Mouse (Mus musculus): ENCODE results near the gene Dnajb3. TPM values are rescaled to one million over a fixed set of nuclear protein-coding genes. Genes with fewer than 3 reads are reported as not detected.

The Dnajb3 gene
- total RNA-seq (2017): not detected in 2 replicates

DNA sequence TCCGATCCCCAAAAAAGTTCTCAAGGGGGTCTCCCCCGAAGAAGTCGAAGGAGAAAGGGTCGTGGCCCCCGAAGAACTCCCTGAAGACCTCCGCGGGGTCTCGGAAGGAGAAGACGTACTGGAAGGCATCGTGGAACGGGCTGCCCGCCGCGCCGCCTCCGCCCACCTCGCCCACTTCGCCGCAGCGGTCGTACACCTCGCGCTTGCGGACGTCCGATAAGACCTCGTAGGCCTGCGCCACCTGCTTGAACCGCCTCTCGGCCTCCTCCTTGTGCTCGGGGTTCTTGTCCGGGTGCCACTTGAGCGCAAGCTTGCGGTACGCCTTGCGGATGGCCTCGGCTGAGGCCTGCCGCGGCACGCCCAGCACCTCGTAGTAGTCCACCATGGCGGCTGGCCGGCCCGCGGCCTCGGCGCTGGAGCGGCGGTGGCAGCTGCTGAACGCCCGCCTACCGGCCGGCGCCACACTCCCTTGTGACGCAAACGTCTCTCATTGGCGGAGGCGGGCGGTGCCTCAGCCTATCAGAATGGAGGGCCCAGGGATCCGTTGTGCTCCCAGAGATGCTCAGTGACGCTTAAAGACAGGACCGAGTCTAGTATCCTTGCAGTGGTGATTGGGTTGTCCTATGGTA, at the start of gene Dnajb3:
Dnajb3 (minus strand) TSS at position 489 of the 629 bp plus-strand sequence.
- ATAC-seq (ENCODE audit: extremely low read depth, insufficient number of reproducible peaks, low FRiP score, poor library complexity, severe bottlenecking): no peak

DNA sequence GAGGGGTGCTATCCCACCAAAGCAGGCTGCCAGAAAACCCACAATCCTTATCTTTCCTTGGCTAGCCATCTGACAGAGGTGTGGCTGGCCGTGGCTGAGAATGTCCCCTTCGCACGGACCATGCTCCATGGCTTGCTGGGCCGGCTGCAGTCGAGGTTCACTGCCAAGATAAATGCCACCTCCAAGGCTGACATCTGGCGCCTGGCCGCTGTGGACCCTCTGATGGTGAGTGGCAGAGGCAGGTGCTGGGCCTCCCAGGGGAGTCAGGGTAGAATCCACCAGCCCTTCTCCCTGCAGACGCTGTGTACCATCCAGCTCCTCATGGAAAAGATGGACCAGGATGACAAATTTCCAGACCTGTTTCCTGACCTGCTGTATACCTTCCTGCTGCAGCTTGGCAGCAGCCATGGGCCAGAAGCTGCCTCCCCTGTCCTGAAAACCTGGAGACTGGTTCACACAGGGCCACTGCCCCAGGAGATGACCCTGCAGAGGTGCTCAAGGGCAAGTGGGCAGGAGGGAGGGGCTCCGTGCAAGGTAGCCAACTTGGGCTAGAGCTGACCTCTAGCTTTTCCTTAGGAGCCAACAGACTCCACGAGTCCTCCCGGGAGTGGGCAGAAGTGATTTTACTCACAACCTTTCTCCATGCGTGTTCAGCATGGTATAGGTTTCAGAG, 49.3 kb upstream of the Dnajb3 start:
- no peak for ATAC-seq (ENCODE audit: extremely low read depth, insufficient number of reproducible peaks, low FRiP score, poor library complexity, severe bottlenecking)

DNA sequence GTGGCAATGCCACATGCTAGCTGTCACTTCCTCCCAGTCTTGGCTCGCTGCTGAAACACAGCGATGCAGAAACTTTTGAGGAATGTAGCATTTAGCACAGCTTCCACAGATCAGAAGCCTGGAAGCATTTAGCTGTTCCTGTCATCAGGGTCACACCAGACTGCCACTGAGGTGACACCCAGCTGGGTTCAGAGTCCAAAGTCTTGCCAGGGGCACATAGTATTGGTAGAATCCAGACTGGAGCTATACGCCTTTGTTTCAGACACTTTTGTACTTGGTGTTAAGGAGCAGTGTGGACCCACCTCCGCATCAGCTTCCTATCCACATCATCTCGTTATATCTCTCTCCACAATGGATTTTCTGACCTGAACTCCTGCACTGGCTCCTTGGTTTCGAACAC, 48.0 kb upstream of the Dnajb3 start:
- peak; percentile 3; the same call in 1 of the 2 replicates for ATAC-seq (ENCODE audit: extremely low read depth, insufficient number of reproducible peaks, low FRiP score, poor library complexity, severe bottlenecking)

DNA sequence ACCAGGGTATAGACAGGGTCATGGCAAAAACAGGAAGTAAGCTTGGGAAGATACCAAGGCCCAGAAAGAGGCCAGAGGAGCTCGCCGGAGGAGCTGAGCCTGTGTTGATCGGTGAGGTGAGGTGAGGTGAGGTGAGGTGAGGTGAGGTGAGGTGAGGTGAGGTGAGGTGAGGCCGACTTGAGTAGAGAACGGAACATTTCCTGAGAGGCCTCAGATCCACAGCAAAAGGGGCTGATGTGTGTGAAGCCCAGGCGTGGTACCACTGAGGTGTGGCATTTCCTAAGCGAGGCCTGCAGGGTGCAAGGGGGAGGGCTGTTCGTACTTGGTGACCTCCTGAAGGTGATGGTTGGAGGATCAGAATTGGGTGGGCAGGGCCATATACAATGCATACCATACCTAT, 47.5 kb upstream of the Dnajb3 start:
- peak; percentile 4 for ATAC-seq (ENCODE audit: extremely low read depth, insufficient number of reproducible peaks, low FRiP score, poor library complexity, severe bottlenecking)

DNA sequence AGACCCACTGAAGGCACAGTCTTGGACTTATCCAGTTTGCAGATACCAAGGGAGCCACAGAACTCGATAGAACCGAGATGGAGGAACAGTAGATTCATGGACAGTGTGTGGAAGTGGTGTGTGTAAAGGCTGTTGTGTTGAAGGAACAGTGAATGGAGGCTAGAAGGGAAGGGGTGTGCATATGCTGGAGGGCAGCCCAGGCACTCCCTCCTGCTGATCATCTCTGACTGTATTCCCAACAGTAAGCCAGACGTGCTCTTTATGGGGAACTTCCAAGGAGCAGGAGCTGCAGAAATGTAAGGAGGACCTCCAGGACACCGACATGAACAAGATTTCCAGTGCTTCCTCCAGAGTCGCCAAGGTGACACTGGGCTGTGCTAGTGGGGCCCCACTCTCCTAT, 44.4 kb upstream of the Dnajb3 start:
- no peak for ATAC-seq (ENCODE audit: extremely low read depth, insufficient number of reproducible peaks, low FRiP score, poor library complexity, severe bottlenecking)

DNA sequence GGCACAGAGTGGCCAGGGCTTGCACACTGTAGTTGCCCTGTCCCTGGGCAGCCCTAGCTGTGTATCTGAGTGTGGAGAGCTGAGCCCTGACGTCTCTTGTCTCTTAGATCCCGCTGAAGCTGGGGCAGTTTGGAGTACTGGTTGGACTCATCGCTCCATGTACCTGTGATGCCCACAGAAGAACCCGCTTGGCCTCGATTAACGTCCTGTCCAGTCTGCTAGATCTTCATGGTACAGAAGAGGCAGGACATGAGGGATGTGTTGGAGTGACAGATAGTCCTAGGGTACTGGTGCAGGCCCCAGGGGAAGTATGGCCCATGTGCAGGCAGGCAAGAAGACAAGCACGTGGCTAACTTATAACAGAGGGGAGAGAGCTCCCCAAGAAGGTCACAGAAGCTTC, 44.0 kb upstream of the Dnajb3 start:
- no peak for ATAC-seq (ENCODE audit: extremely low read depth, insufficient number of reproducible peaks, low FRiP score, poor library complexity, severe bottlenecking)

DNA sequence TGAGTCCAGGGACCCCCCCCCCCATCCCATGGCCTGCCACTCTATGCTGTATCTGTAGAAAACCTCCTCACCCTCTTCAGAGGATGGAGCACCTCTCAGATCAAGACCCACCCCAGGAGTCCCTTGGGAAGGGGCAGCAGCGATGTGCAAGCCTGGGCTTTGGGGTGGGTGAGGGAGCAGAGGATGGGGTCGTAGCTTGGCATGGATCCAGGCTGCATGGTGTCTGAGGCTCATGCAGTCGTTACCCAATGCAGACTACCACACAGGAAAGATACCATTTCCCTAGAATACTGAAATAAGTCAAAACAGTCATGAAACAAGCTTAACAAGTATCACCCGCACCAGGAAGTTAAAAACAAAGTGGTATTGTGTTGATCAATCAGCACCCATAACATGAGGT, 43.1 kb upstream of the Dnajb3 start:
- ATAC-seq (ENCODE audit: extremely low read depth, insufficient number of reproducible peaks, low FRiP score, poor library complexity, severe bottlenecking): no peak

DNA sequence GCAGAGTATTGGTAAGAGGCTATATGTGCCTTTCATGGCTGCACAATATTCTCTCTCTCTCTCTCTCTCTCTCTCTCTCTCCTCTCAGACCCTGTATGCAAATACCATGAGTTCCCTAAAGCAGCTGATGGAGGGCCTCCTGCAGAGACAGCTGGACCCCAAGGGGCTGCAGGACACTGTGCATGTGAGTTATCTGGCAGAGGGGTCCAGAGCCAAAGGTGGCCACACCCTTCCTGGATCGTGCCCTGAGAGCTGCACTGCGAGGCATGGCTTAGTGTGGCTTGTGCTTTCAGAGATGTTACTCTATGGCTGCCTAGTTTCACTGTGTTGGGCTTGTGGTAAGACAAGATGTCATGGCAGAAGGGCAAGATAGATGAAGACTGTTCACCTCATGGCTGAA, 42.1 kb upstream of the Dnajb3 start:
- ATAC-seq (ENCODE audit: extremely low read depth, insufficient number of reproducible peaks, low FRiP score, poor library complexity, severe bottlenecking): no peak

DNA sequence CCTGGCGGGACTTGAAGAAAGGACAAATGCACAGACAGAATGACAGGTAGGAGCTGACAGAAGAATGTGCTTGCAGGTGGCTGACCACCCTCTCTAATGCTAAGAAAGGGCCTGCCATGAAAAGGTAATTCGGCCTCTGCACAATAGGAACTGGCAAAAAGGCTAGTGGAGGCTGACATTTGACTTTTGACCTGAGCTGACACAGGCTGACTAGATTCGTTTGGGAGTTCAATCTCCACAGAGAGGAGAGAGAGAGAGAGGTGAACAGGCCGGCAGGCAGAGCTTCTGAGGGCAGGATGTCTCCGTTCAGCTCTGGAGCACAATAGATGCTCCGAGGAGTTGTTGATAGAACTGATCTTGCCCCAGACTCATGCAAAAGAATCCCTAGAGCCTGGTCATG, 40.8 kb upstream of the Dnajb3 start:
- no peak for ATAC-seq (ENCODE audit: extremely low read depth, insufficient number of reproducible peaks, low FRiP score, poor library complexity, severe bottlenecking)

DNA sequence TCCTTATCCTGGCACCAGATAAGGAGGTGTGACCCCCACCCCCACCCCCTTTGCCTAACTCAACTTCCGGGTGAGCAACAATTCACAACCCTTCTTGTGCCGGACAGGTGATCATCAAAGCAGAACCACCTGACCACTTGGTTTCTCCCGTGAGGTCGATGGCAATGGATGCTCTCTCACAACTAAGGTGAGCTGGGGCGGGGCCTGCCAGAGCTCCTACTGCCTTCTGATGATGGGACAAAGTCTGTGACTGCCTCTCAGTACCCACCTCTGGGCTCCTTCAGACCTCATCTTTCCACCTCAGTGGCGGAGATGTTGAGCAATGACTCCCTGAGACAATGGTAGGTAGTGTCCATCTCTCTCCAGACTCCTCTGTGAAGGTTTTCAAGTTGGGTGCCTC, 40.3 kb upstream of the Dnajb3 start:
- no peak for ATAC-seq (ENCODE audit: extremely low read depth, insufficient number of reproducible peaks, low FRiP score, poor library complexity, severe bottlenecking)

DNA sequence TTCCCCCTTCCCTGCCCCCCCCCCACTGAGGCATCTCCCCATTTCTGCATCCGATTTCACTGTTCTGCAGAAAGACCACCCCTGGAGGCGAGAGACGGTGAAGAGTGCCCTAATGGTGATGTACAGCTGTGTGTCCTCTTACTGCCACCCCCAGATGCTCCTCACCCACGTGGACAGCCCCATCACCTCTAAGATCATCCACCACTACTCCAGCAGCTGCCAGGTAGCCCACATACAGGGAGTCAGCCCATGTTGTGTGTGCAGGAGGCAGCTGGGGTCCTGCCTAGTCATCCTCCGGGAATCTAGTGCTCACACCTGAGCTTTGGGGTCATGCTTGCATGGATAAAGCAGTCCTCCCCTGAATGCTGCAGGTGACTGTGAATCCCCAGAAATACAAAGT, 38.3 kb upstream of the Dnajb3 start:
- ATAC-seq (ENCODE audit: extremely low read depth, insufficient number of reproducible peaks, low FRiP score, poor library complexity, severe bottlenecking): no peak

DNA sequence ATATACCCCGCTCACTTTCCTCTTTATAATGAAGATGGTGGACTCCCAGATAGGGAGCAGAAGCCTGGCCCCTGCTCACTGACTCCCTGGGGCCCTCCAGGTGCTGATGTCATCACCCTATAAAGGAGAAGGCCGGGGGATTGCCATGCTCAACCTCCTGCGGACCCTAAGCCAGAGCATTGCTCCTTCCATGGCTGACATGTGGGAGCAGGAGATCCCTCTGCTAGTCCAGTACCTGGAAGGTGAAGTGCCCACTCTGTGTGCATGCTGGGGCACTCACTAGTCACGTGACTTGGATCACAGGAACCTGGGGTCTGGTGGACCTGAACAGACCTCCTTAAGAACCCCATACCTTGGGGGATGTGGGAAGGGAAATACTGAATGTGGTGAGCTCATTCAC, 35.0 kb upstream of the Dnajb3 start:
- ATAC-seq (ENCODE audit: extremely low read depth, insufficient number of reproducible peaks, low FRiP score, poor library complexity, severe bottlenecking): no peak

DNA sequence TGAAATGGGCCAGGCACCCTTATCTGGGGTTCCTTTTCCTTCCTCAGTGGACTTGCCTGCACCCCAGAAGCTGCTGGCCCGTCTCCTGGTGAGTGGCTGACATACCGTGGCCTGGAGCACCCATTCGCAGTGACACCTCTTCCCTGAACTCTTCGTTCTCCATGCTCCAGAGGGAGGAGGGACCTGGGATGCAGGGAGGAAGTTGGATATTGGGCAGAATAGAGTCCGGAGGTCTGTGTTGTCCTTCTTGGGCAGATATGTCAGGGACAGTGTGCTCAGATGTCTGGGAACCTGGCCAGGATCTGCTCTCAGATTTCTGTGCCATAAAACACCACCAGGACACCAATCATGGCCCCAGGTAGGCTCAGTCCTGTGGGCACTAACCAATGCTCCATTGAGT, 34.5 kb upstream of the Dnajb3 start:
- no peak for ATAC-seq (ENCODE audit: extremely low read depth, insufficient number of reproducible peaks, low FRiP score, poor library complexity, severe bottlenecking)

DNA sequence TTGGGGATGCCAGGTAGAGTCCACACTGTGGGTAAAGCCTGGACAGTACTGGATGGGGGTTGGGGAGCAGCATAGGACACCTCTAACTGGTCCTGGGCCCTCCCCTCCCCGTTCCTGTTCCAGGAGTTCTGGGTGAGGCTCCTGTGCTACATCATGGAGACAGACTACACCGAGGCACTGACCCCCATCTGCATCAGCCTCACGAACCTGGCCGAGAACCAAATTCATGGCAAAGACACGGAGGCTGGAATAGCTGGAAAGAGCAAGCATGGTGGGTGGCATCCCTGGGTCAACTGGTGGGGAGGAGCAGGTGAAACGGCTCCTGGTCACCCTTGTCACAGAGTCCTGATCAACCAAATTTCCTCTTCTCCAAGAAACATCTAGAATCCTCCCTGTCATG, 33.2 kb upstream of the Dnajb3 start:
- ATAC-seq (ENCODE audit: extremely low read depth, insufficient number of reproducible peaks, low FRiP score, poor library complexity, severe bottlenecking): no peak

DNA sequence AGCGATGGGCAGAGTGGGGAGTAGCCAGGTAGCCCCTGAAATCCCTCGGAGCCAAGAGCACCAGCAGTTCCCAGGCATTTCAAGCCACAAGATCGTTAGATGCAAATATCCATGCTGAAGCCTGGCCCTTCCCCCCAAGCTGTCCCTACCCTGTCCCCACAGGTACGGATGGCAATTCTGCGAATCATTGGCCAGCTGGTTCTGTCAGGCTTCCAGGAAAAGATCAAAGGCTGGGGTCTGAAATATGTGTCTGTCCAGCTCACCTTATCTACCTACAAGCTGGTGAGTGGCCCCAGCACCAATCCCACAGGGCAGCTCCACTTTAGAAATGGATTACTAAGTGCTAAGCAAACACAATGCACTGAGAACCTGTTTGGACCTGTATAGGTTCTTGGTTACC, 31.7 kb upstream of the Dnajb3 start:
- no peak for ATAC-seq (ENCODE audit: extremely low read depth, insufficient number of reproducible peaks, low FRiP score, poor library complexity, severe bottlenecking)

DNA sequence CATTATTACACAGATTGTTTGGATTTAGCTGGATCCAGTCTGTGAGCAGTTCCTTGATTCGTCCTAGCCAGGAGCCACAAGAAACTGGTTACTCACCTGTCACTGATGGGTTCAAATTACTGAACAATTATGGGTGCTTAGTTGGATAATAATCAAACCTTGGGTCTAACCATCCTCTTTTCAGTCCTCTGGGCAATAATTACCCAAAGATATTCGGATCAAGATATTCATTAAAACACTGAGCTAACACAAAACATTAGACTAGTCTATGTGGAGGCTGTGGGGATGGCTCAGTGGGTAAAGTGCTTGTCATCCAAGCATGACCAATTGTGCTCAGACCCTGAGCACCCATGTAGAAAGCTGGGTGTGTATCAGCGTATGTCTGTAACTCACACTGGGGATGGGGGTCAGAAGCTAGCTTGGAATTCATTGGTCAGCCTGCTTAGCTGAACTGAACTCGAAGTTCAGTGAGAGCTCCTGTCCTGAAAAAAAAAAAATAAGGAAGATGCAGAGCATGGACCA, 30.4 kb upstream of the Dnajb3 start:
- no peak for ATAC-seq (ENCODE audit: extremely low read depth, insufficient number of reproducible peaks, low FRiP score, poor library complexity, severe bottlenecking)

DNA sequence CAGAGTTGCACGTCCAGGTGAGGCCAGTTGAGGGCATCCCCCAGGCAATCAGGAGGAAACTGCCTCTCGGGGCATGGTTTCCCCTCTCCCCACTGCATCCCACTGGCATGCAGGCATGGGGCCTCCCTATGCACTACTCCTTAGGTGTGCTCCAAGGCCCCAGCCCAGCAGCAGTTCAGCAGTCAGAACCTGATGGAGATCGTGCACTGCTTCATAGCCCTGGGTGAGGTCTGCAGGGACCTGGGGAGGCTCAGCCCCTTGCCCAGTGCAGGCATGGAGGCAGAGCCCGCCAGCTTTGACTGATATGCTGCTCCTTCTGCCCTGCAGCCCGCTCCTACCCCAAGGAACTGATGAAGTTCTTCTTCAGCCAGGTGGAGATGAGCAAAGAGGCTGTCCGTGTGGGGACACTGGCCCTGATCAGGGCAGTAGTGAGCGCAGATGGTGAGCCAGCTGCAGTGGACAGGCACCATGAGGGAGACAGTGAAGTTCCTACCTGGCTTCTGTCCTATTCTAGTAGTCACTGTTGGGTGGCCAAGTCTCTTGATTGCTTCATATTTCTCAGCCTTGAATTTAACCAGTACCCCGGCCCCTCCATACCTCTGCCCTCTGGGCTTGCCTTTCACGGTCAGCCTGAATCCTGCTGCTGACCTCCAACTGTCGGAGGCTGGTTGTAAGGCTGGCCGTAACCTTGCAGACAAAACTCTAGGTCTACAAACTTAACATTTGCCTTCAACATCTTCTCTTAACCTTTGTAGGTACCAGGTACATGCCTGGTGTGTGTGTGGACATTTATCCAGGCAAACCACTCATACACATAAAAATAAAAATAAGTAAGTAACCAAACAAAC, 29.7 kb upstream of the Dnajb3 start:
- ATAC-seq (ENCODE audit: extremely low read depth, insufficient number of reproducible peaks, low FRiP score, poor library complexity, severe bottlenecking): no peak

DNA sequence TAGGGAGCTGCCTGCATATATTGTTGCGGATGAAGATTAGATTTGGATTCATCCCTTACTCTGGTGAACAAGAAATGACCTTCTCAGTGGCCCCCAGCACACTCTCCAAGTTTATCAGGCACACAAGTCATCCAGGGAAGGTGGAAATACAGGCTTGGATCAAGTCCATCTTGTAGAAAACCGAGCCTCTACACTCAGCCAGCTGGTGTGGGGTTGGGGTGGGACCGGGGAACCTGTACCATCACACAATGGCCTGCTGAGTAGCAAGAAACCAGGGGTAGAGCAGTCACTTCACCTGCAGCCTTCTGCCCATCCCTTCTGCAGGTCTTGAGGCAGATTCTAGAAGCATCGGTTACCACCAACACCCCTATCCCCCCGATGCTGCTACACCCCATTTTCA, 29.1 kb upstream of the Dnajb3 start:
- ATAC-seq (ENCODE audit: extremely low read depth, insufficient number of reproducible peaks, low FRiP score, poor library complexity, severe bottlenecking): no peak

DNA sequence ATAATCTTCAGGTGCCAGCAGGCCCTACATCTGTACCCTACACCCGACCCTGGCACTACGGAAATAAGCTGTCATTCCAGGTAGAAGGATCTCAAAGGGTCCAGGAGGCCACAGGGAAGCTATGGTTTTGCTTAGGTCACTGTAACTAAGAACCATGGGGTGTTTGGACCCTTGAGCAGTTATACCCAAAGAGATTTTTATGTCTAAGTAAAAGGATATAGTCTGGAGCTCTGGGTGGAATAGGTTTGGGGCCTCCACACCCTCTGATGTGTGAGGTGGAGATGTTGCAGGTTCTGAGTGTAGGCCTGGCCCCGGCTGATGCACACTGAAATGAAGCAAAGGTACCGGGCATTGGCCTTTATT, 28.6 kb upstream of the Dnajb3 start:
- ATAC-seq (ENCODE audit: extremely low read depth, insufficient number of reproducible peaks, low FRiP score, poor library complexity, severe bottlenecking): no peak

Data from neutrophil, adult 5-6 weeks (primary cell).